Mouse (Mus musculus) spleen, adult 12 weeks (tissue): ENCODE results near the gene Mrpl35.
"Not testable (repeated sequence)": the region's sequence is repeated elsewhere in the genome, so short reads cannot be mapped to it uniquely, and the experiment has no call there.

Source experiments
- DNase-seq: peaks from one replicate; pipeline ENCODE4 v3.0.0; 2022; ENCODE audit warnings: low spot score

Mrpl35 gene

GRCm38 (mm10) chr6:71826869-71827268 lies at the start of gene Mrpl35:
Gene Mrpl35, minus strand, starts transcription at chr6:71826969.
- no peak for DNase-seq

- no peak for DNase-seq
Observed at GRCm38 (mm10) chr6:71871396-71871795, 44.6 kb upstream of the Mrpl35 start.

- no peak for DNase-seq
Observed at GRCm38 (mm10) chr6:71868809-71869208, 42.0 kb upstream of the Mrpl35 start.

- DNase-seq: no peak
Observed at GRCm38 (mm10) chr6:71867751-71868150, 41.0 kb upstream of the Mrpl35 start.

- DNase-seq: not testable (repeated sequence)
Observed at GRCm38 (mm10) chr6:71846906-71847305, 20.1 kb upstream of the Mrpl35 start.

GRCm38 (mm10) chr6:71840597-71841290 lies 14.0 kb upstream of the Mrpl35 start:
- DNase-seq: no peak

- no peak for DNase-seq
Observed at GRCm38 (mm10) chr6:71839815-71840214, 13.0 kb upstream of the Mrpl35 start.

- DNase-seq: no peak
Observed at GRCm38 (mm10) chr6:71836811-71837210, 10.0 kb upstream of the Mrpl35 start.

GRCm38 (mm10) chr6:71831581-71831960 lies 4.8 kb upstream of the Mrpl35 start:
- DNase-seq: peak; percentile 87

GRCm38 (mm10) chr6:71830690-71831580 lies 4.2 kb upstream of the Mrpl35 start, which contains the start of gene Immt:
Gene Immt, plus strand, starts transcription at chr6:71831331.
- peak; percentile 91 for DNase-seq

GRCm38 (mm10) chr6:71829768-71830167 lies 3.0 kb upstream of the Mrpl35 start:
- DNase-seq: no peak

- DNase-seq: no peak
Observed at GRCm38 (mm10) chr6:71823961-71824360, 2.8 kb downstream of the Mrpl35 start.

- peak; percentile 80 for DNase-seq
Observed at GRCm38 (mm10) chr6:71823488-71823887, 3.3 kb downstream of the Mrpl35 start.

GRCm38 (mm10) chr6:71823085-71823484 lies 3.7 kb downstream of the Mrpl35 start:
- no peak for DNase-seq

- DNase-seq: no peak
Observed at GRCm38 (mm10) chr6:71819764-71820292, 6.9 kb downstream of the Mrpl35 start.

- no peak for DNase-seq
Observed at GRCm38 (mm10) chr6:71812820-71813219, 13.9 kb downstream of the Mrpl35 start.

GRCm38 (mm10) chr6:71809890-71810289 lies 16.9 kb downstream of the Mrpl35 start:
- no peak for DNase-seq

- DNase-seq: no peak
Observed at GRCm38 (mm10) chr6:71806713-71807112, 20.1 kb downstream of the Mrpl35 start.

GRCm38 (mm10) chr6:71804061-71804829 lies 22.5 kb downstream of the Mrpl35 start:
- DNase-seq: no peak

GRCm38 (mm10) chr6:71803609-71804008 lies 23.2 kb downstream of the Mrpl35 start:
- no peak for DNase-seq

- no peak for DNase-seq
Observed at GRCm38 (mm10) chr6:71801714-71802094, 25.1 kb downstream of the Mrpl35 start.
